Mouse (Mus musculus): ENCODE data around the gene Nlrp10. TPM values are rescaled to one million over a fixed set of nuclear protein-coding genes. Genes with fewer than 3 reads are reported as not detected.

Nlrp10 gene
- under 1 TPM; 0.27 to 0.28 TPM for total RNA-seq (2021)
- long read RNA-seq, experiment 1: 0 reads
- long read RNA-seq, experiment 2: 0 reads

DNA sequence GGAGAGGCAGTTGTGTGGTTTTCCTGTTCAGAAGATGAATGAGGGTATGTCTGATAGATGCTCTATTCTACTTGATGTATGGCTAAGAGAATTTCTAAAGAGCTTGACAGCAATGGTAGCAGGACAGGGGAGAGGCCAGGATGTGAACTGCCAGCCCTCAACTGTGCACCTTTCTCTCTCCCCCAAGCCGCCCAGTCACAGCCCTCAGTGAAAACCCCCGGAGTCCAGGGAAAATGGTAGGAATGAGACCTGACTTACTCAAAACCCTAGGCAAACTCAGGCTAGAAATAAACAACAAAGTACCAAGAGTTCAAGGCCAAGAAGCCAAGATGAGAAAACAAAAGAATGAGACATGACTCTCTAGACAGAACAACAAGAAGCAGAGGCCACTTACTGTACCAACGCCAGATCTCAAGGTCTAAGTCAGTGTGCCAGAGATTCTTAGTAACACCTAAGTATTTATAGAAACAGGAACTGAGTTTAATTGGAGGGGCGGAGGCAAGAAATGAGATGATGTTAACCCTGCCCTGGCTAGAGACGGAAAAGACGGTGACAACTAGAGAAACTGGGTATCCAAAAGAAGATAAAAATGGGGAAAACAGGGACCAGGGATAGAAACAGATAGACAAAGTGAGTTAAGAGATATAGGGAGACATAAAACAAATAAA, at the start of gene Nlrp10:
Gene Nlrp10 (minus strand): TSS at position 453 of the 668 bp plus-strand sequence.
- TF ChIP-seq CTCF (conservative IDR thresholded peaks at IDR 0.05): no peak

DNA sequence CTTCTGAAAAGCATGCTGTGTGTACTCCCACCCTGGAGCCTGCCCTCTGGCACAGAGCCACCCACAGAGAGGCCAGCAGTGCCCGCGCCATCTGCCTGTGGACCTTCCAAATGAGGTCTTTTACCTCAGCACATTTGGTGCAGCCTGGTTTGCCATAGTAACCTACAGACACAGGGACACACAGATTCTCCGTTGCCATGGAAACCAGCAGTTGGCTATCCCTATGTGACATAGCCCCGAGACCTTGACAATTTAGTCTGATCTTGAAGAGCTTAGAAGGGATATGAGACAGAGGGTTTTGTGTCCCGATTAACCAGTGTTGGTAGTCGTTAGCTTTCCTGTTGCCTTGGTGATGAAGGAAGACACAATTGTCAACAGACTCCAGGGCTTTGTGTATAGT, 42.3 kb upstream of the Nlrp10 start:
- no peak overlapping the region for H3K4me3 ChIP-seq
- TF ChIP-seq CTCF (conservative IDR thresholded peaks at IDR 0.05): no peak
- H3K27ac ChIP-seq: peak overlapping the region; percentile 18; the same call in 1 of the 2 replicates
- no peak for DNase-seq (ENCODE audit: low spot score in 2 of 2)

More for the DNA sequence above, at the start of gene Nlrp10:
- H3K27ac ChIP-seq: no peak within 1 kb of the TSS
- H3K4me3 ChIP-seq: no peak within 1 kb of the TSS
- no peak for DNase-seq (ENCODE audit: low spot score in 2 of 2)

DNA sequence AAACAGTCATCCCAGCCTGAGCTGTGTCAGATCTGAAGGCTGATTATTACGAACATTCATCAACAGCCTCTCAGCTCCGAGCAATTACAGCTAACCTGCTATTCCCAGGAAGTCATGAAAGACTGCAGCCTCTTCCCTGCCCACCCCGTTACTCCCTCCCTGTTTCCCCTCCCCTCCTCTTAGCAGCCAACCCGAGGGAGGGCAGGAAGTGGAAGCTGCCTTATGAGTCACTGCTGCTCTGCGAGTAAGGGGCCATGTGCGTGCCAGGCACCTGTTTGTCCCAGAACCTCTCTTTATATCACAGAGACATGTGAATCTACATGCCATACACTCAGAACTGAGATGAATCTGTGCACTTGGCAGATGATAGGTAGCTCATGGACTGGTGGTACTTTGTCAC, 38.2 kb upstream of the Nlrp10 start:
- H3K4me3 ChIP-seq: no peak overlapping the region
- no peak for DNase-seq (ENCODE audit: low spot score in 2 of 2)

DNA sequence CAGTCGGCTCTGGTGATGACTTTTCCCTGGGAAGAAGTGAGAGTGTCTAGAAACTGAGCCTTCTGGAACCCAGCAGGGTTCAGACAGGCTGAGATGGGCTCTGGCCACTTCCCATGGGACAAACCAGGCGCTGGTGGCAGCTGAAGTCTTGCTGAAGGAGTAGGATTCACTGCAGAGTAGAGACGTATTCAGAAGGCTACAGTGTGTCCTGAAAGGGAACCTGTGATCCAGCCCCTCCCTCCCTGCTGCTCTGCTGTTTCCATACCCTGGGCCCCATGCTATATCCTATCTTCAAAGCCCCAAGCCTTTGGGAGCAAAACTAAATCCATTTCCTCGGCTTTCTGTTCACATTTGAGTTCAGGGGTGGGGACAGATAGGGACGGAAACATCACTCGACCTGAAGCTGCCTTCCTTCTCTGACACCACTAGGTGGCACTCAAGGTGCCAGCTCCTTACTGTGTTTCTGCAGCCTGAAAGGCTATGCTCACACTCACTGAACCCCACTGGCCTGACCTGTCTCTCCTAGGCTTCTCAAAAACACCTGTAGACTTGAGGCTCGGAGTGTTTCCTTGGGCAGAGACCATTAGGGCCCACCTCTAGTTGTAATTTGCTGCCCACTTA, 36.9 kb upstream of the Nlrp10 start:
- Histone ChIP-seq H3K4me3 (no peak overlapping the region), H3K27ac (no peak overlapping the region)
- peak; percentile 57 to 69 for DNase-seq (ENCODE audit: low spot score in 2 of 2)
- TF ChIP-seq CTCF (conservative IDR thresholded peaks at IDR 0.05): peak; percentile 96

More for the DNA sequence above, 38.2 kb upstream of the Nlrp10 start:
- no peak overlapping the region for H3K27ac ChIP-seq
- TF ChIP-seq CTCF (conservative IDR thresholded peaks at IDR 0.05): no peak

DNA sequence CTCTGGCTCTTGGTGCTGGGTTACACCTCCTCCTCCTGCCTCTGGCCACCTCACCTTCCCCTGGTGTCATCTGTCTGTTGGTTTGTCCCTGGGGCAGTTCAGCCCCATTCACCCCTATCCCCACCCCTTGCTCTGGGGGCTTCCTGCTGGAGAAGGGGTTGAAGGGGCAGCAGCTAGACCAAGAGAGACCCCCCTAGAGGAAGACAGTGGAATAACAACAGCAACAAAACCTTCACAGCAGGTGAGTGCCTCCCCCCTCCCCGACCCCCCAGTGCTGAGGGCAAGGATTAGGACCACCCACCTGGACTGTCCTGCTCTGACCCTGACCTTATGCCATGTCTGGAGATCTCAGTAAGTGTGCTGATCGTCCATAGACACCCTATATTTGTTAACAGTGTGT, 36.0 kb upstream of the Nlrp10 start:
- Histone ChIP-seq H3K27ac (no peak overlapping the region), H3K4me3 (no peak overlapping the region)
- peak; percentile 73 for TF ChIP-seq CTCF (conservative IDR thresholded peaks at IDR 0.05)
- no peak for DNase-seq (ENCODE audit: low spot score in 2 of 2)

DNA sequence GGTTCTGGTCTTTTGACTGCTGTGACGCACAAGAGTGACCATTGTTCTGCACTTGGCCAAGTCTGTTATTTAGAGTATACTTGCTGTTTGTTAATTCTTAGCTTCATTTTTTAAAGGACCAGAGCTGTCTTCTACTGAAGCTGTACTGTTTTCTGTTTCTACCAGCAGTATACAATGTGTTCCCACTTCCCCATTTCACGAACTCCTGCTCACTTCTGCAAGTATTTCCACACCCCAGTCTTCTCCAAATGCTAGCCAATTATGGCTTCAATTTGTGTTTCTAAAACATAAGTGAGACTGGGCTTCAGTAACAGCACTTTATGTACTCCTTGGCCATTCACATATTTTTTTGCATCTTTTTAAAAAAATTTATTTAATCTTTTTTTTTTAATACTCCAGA, 27.8 kb upstream of the Nlrp10 start:
- TF ChIP-seq CTCF (conservative IDR thresholded peaks at IDR 0.05): no peak
- no peak for DNase-seq (ENCODE audit: low spot score in 2 of 2)
- Histone ChIP-seq H3K4me3 (no peak overlapping the region), H3K27ac (no peak overlapping the region)

DNA sequence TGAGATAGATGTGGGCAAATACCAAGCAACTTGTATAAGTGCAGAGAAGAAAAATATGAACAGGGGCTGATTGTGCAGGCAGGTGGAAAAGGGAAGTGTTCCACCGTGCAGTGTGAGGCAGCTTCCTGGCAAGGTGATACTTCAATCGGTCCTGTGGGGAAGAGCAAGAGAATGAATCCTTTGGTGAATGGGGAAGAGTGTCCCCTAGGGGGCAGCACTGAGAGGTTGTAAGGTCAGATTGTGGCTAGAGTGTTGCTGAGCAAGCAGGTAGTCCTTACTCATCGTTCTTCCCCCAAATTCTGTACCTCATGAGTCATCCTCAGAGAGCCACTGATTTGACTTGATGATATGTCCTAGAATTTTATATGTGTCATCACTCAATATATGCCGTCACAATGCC, 24.2 kb upstream of the Nlrp10 start:
- peak in 1 of 2 experiments; percentile 38 for DNase-seq (ENCODE audit: low spot score in 2 of 2)
- H3K27ac ChIP-seq: no peak overlapping the region
- peak; percentile 75 for TF ChIP-seq CTCF (conservative IDR thresholded peaks at IDR 0.05)
- no peak overlapping the region for H3K4me3 ChIP-seq

DNA sequence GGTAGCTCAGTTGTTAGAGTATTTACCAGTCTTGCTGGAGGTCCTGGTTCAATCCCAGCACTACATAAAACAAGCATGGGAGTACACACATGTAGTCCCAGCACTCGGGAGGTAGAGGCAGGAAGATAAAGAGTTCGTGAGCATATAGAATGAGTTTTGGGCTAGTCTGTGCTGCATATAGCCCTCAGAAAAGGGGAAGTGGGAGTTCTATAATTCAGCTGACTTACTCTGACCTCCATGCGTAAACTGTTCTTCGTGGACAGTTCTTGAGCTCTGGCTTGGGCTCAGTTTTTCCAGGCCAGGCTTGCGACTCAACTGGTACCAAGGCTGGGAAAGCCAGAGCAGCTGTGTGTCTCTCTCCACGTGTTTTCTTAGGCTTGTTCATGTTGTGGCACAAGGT, 22.8 kb upstream of the Nlrp10 start:
- Histone ChIP-seq H3K27ac (no peak overlapping the region), H3K4me3 (no peak overlapping the region)
- no peak for DNase-seq (ENCODE audit: low spot score in 2 of 2)
- TF ChIP-seq CTCF (conservative IDR thresholded peaks at IDR 0.05): no peak

DNA sequence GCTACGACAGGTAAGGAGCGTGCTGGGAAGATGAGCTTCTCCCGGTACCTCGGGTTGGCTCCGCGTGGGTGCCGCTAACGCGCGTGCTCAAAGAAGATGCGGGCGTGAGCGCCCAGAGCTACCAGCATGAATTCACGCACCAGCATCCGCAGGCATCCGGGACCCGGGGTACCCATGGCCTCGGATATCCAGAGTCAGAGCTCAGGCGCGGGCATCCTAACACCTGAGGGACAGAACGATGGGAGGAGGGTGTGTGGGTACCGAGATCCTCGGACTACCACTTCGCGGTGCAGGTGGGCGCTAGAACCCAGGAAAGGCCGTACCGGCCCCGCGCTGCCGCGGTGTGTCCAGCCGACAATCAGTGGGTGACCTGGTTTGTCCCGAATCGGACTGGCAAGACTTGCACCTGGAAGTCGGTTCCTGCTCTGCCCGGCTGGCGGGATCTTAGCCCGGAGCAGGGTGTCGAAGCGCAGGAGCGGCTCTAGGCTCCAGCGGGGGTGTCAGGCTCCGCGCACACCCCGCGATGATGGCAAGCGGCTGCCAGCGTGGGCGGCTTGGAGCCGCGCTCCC, 20.9 kb upstream of the Nlrp10 start:
- Histone ChIP-seq H3K4me3 (peak overlapping the region; percentile 73), H3K27ac (peak overlapping the region; percentile 95)
- TF ChIP-seq CTCF (conservative IDR thresholded peaks at IDR 0.05): no peak
- peak; percentile 53 to 64 for DNase-seq (ENCODE audit: low spot score in 2 of 2)

DNA sequence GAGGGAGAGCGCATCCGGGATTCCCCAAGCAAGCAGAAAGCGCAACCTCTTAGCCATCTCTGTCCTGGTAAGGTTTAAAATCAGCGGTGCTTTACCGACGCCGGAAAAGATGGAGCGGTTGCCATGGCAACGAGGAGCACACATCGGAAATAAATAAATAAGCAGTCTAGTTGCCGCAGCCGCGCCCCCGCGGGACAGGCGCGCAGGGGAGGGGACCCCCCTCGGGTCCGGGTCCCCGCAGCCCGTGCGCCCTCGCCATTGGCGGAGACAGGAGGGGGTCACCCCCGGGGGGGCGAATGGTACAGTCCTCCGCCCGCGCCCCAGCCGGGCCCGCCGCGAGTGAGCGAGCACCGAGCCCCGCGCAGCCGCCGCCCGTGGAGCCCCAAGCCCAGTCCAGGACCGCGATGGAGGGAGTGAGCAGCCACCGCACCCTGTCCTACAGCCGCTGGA, 20.4 kb upstream of the Nlrp10 start, which contains the start of gene Tub:
Gene Tub (plus strand): TSS at position 27 of the 450 bp plus-strand sequence.
- peak; percentile 78 to 80 for DNase-seq (ENCODE audit: low spot score in 2 of 2)
- no peak for TF ChIP-seq CTCF (conservative IDR thresholded peaks at IDR 0.05)
- Histone ChIP-seq H3K4me3 (peak within 1 kb of the TSS; percentile 73), H3K27ac (peak within 1 kb of the TSS; percentile 95)

DNA sequence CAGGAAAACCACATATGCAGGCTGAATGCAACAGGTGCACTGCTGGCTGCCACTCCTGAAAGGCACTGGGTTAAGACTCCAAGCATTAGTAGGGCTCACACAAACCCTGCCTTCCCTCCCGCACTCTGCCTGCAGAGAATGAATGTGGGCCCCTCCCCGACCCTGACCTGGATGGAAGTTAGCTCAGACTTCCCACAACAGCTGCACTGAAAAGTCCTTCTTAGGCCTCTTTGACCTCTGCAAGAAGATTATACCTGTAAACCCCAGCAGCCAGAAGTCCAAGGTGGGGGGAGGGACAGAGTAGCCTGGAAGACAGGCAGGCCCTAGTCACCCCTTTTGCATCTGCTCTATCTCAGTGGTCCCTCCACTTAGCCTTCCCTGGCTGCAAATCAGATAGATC, 19.3 kb upstream of the Nlrp10 start:
- Histone ChIP-seq H3K27ac (0 out of 2 replicates have a peak overlapping the region, but pooled peaks have one; percentile 10), H3K4me3 (no peak overlapping the region)
- no peak for TF ChIP-seq CTCF (conservative IDR thresholded peaks at IDR 0.05)
- DNase-seq (ENCODE audit: low spot score in 2 of 2): no peak

DNA sequence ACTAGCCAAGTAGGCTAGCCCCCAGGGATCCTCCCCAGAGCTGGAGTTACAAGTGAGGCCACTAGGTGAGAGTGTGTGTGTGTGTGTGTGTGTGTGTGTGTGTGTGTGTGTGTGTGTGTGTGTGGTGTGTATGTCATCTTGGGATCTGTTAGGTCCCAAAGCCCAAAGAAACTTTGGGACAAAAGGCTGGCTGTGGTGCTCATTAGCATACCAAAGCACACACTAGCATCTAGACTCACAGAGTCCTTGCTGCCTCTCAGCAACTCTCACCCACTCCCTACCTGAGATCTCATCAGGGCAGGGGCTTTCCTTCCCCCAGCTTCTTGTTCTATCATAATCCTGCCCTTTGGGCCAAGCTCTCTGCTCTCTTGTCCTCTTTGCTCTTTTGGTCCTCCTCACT, 18.6 kb upstream of the Nlrp10 start:
- no peak for DNase-seq (ENCODE audit: low spot score in 2 of 2)
- H3K4me3 ChIP-seq: no peak overlapping the region
- H3K27ac ChIP-seq: no peak overlapping the region
- no peak for TF ChIP-seq CTCF (conservative IDR thresholded peaks at IDR 0.05)

DNA sequence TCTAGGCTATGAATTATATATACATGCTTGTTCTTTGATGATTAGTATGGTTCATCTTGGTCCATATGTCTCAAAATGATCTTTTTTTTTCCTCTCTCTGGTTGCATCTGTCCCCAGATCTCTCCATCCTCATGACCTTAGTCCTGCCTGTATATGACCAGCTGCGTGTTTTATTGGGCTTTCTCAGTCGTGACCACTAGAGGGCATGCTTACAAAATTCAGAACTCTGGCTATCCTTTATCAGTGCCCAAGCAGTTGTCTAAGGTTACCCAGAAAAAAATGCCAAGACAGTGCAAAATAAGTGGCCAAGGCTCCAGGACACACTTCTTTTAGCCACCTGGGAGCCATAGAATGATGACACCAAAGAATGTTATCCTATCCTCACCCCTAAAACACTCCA, 14.0 kb upstream of the Nlrp10 start:
- peak; percentile 63 to 67 for DNase-seq (ENCODE audit: low spot score in 2 of 2)
- Histone ChIP-seq H3K4me3 (no peak overlapping the region), H3K27ac (no peak overlapping the region)
- peak; percentile 88 for TF ChIP-seq CTCF (conservative IDR thresholded peaks at IDR 0.05)
